Mouse (Mus musculus) heart, adult 2 months (tissue): Measurements from ENCODE around the gene Nox4. TPM values are rescaled to one million over a fixed set of nuclear protein-coding genes. Genes with fewer than 3 reads are reported as not detected.

ENCODE experiments used
- DNase-seq, 2 experiments: peaks; one replicate each; pipeline ENCODE4 v3.0.0; 2021
- H3K27ac ChIP-seq: fragments of 200-600 bp; 2 replicates; pipeline ENCODE4 v1.8.1; 2022
- H3K27me3 ChIP-seq: fragments of 200-500 bp; 2 replicates; pipeline ENCODE4 v1.6.1; 2012; ENCODE audit warnings: mild to moderate bottlenecking, low read length, inconsistent platforms, mixed read lengths; ENCODE audit not compliant: control insufficient read depth, insufficient read depth
- H3K36me3 ChIP-seq: fragments of 200-500 bp; 2 replicates; pipeline ENCODE4 v1.6.1; 2012; ENCODE audit warnings: low read length, inconsistent platforms; ENCODE audit not compliant: control insufficient read depth, insufficient read depth
- H3K4me1 ChIP-seq: fragments of 200-500 bp; 2 replicates; pipeline ENCODE4 v1.6.1; 2011; ENCODE audit warnings: low read length; ENCODE audit not compliant: control insufficient read depth, insufficient read depth
- H3K4me3 ChIP-seq: fragments of 200-600 bp; 2 replicates; pipeline ENCODE4 v1.8.1; 2022
- H3K79me2 ChIP-seq: fragments of 200-500 bp; replicated peaks from 2 replicates; pipeline ENCODE4 v1.6.1; 2012; ENCODE audit warnings: mild to moderate bottlenecking, inconsistent platforms, low read length, moderate library complexity, mixed read lengths; ENCODE audit not compliant: control insufficient read depth, insufficient read depth
- H3K9ac ChIP-seq: fragments of 200-500 bp; 2 replicates; pipeline ENCODE4 v1.6.1; 2012; ENCODE audit warnings: low read depth, mild to moderate bottlenecking, control low read depth, inconsistent platforms, low read length, mixed read lengths
- CTCF ChIP-seq: fragments of 200-600 bp; IDR thresholded peaks from 2 replicates; pipeline ENCODE4 v1.8.1; 2022; ENCODE audit warnings: antibody characterized with exemption, mild to moderate bottlenecking, moderate library complexity
- EP300 ChIP-seq: fragments of 200-500 bp; IDR thresholded peaks from 2 replicates; pipeline ENCODE4 v1.6.1; 2011; ENCODE audit warnings: low read depth, low read length, control low read depth; ENCODE audit not compliant: insufficient read depth
- POLR2A ChIP-seq: fragments of 200-500 bp; IDR thresholded peaks from 2 replicates; pipeline ENCODE4 v1.6.1; 2011; ENCODE audit warnings: mild to moderate bottlenecking, low read depth, low read length, control low read depth; ENCODE audit not compliant: insufficient read depth
- WGBS: fragments of 180-500 bp; shearing (Covaris S2); methylation state at CpG from one replicate; pipeline ENCODE4 v1.1.7; 2018; 5-methylcytosine and 5-hydroxymethylcytosine counted together
- intact Hi-C: fragments of 180-260 bp; cut with DNase I; formaldehyde crosslinking; loops from one replicate; pipeline ENCODE4 v1.15.1; 2025
- polyA plus RNA-seq: library from polyadenylated mRNA; depleted of rRNA; stranded (reverse); fragments of >200 nt; gene quantifications from 2 replicates; pipeline ENCODE4 v1.2.3, GENCODE M21; 2012
- total RNA-seq, 2 experiments: library from RNA; stranded (reverse); gene quantifications; 2 replicates each; pipeline ENCODE4 v1.2.3; 2021

The Nox4 gene
- total and polyA plus RNA-seq, 3 experiments: 1.1 to 1.2 (median 1.1) TPM

DNA sequence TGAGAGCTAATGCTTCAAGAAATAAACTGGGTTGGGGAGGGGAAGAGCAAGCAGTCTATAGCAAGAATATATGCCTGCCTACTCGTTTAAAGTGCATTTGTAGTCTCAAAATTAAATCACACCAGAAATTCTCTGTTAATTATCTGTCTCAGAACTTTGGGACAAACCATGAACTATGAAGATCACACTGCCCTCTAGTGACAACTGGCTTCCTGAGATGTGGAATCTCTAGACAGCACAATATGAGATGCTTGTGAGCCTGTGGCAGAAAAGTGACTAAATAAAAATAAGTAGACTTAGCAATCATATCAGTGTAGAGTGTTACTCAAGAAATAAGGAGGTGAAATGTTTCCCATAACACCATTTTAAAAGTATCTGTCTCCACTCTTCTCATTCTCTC is 31.3 kb downstream of the Nox4 start:
- Histone ChIP-seq H3K9ac (no peak overlapping the region), H3K36me3 (no peaks in the 10 kb centered on the region), H3K79me2 (no peaks in the 10 kb centered on the region), H3K4me1 (peaks cover 3% of the 10 kb centered on the region), H3K27ac (no peak overlapping the region), H3K4me3 (no peak overlapping the region), H3K27me3 (no peaks in the 10 kb centered on the region)
- WGBS: 5% methylated on average over 1 of the region's 1 CpGs
- DNase-seq: peak in 1 of 2 experiments; percentile 3
- intact Hi-C loops: no loop called here
- TF ChIP-seq EP300: no peak
- peak; percentile 73 for TF ChIP-seq CTCF

DNA sequence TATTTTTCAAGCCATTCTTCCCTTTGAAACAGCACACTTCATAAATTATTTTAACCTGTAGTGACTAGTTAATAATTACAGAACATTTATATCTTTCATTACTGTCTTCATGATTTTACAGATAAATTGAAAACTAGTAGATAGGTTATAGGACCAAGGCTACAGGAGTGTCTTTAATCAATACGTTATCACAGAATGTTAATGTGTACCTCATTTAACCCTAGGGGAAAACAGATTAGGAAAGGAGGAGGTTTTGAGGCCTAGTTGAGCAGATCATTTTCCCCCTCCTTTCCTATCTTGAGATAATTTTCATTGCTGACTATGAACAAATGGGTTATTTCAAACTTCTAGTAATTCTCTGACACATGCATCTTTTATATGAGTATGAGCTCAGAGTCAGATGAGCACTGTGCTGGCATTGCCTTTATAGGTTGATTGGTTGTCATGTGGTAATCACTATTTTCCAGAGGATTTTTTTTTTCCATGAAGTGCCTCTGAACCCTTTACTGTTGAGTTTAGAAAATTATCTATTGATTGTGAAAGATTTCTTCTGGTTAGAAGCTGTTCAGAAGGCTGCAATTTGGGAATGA is 57.9 kb downstream of the Nox4 start:
- Histone ChIP-seq H3K27me3 (no peaks in the 10 kb centered on the region), H3K36me3 (no peaks in the 10 kb centered on the region), H3K9ac (no peak overlapping the region), H3K4me3 (no peak overlapping the region), H3K79me2 (no peaks in the 10 kb centered on the region), H3K27ac (no peak overlapping the region), H3K4me1 (no peaks in the 10 kb centered on the region)
- DNase-seq: no peak
- intact Hi-C loops: no loop called here
- TF ChIP-seq CTCF (no peak), POLR2A (no peak), EP300 (no peak)
- WGBS: 70% methylated on average over 1 of the region's 1 CpGs

DNA sequence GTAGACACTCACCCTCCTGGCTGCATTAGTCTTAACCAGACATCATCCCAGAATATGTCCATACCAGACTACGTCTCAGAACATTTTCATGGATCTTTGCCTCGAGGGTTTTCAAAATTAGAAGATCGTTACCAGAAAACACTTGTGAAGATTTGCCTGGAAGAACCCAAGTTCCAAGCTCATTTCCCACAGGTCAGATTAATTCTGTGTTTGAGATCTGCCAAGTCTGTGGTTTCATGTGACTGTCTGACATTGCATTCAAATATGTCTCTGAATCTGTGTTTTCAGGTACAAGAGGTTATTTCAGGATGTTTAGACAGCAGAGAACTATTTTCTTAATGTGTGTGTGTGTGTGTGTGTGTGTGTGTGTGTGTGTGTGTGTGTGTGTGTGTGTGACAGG is 75.7 kb downstream of the Nox4 start:
- H3K36me3 ChIP-seq: no peaks in the 10 kb centered on the region
- TF ChIP-seq POLR2A (no peak), EP300 (no peak), CTCF (no peak)
- no peak overlapping the region for H3K9ac ChIP-seq
- intact Hi-C loops: no loop called here
- H3K27me3 ChIP-seq: no peaks in the 10 kb centered on the region
- DNase-seq: no peak
- no peaks in the 10 kb centered on the region for H3K79me2 ChIP-seq
- no peak overlapping the region for H3K4me3 ChIP-seq
- WGBS: 76% methylated on average over 3 of the region's 3 CpGs
- no peaks in the 10 kb centered on the region for H3K4me1 ChIP-seq
- no peak overlapping the region for H3K27ac ChIP-seq

DNA sequence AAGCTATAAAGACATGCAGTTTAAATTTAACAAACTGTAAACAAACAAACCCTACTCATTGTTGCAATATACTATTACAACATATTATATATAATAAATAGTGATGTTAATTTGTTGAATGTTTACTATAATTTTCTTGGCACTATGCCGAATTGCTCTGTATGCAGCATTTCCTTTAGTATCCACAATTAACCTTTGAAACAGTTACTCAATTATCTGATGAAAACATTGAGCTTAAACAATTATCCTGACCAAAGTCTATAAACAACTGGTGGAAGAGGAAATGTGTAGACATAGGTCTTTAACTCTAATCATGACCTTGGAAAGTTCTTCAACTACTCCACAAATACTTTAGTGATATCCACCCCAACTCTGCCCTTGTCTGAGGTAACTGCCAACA is 76.2 kb downstream of the Nox4 start:
- intact Hi-C loops: no loop called here
- WGBS: 52% methylated on average over 1 of the region's 1 CpGs
- H3K4me3 ChIP-seq: no peak overlapping the region
- no peak overlapping the region for H3K9ac ChIP-seq
- no peak overlapping the region for H3K27ac ChIP-seq
- DNase-seq: no peak
- H3K27me3 ChIP-seq: no peaks in the 10 kb centered on the region
- H3K4me1 ChIP-seq: no peaks in the 10 kb centered on the region
- no peaks in the 10 kb centered on the region for H3K79me2 ChIP-seq
- TF ChIP-seq POLR2A (no peak), EP300 (no peak), CTCF (no peak)
- H3K36me3 ChIP-seq: no peaks in the 10 kb centered on the region

DNA sequence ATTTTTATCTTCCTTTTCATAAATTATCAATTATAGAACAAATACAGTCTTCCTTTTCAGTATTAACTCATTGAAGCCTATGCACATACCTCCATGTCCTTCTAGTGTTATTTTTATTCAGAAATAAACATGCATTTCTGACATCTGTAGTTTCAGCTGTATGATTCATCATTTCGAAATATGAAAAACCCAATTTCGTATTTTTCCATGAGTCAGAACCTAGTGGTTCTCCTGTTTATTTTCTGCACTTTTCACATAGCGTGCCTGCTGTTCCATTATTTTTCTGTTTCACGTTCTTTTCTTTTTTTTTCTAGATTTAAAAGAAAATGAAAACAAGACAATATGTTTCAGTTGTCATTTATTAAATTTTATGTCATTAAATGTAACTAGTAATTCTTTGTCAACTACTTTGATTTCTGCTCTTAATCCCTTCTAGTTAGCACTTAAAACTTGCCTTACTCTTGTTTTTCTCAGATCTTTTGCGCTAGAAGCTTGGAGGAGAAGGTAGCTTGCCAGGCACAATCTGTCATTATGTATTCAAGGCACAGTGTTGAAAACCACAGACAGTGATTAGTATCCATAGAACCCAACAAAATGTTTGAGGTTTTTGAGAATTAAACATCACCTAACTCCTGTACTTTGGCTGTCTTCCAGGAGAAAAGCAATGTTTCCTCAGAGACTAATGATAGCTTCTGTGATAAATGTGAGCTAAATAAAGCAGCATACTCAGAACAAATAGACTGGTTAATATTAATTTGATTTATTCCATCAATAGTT is 85.1 kb downstream of the Nox4 start:
- DNase-seq: no peak
- H3K4me1 ChIP-seq: no peaks in the 10 kb centered on the region
- H3K4me3 ChIP-seq: no peak overlapping the region
- no peak for TF ChIP-seq CTCF
- no peak for TF ChIP-seq EP300
- no peak for TF ChIP-seq POLR2A
- 74% methylated on average over 5 of the region's 5 CpGs for WGBS
- H3K9ac ChIP-seq: no peak overlapping the region
- intact Hi-C loops: no loop called here
- H3K27ac ChIP-seq: no peak overlapping the region
- no peaks in the 10 kb centered on the region for H3K79me2 ChIP-seq
- H3K27me3 ChIP-seq: no peaks in the 10 kb centered on the region
- H3K36me3 ChIP-seq: no peaks in the 10 kb centered on the region

DNA sequence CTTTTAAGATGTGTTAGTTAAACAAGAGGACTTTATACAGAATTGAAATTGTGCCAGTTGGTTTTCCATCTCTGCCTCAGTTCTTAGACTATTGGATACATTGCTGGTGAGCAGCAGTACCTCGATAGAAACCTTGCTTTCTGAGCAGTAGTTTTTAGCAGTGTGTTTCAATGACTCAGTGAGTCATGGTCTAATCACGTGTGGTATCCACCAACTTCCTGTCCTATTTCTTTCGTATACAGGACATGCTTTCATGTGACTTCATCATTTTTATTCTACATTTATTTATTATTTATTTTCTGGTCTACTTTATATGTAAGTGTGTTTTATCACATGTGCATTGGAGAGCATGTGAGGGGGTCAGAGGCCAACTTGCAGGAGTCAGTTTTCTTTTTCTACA is 99.7 kb downstream of the Nox4 start:
- Histone ChIP-seq H3K27me3 (no peaks in the 10 kb centered on the region), H3K27ac (no peak overlapping the region), H3K9ac (no peak overlapping the region), H3K79me2 (no peaks in the 10 kb centered on the region), H3K4me3 (no peak overlapping the region), H3K36me3 (no peaks in the 10 kb centered on the region), H3K4me1 (no peaks in the 10 kb centered on the region)
- intact Hi-C loops: no loop called here
- TF ChIP-seq CTCF (no peak), POLR2A (no peak), EP300 (no peak)
- WGBS: 23% methylated on average over 3 of the region's 3 CpGs
- DNase-seq: no peak
